Mouse (Mus musculus) MEL-GATA-1-ER (cell line): ENCODE measurements at regions not wholly inside any gene's neighbourhood (a gene's known extent, or its start where the extent isn't known, plus 50 kb on each side); places are given as distances from the start of the nearest gene placed in this dataset.
"Not testable (repeated sequence)": the region's sequence is repeated elsewhere in the genome, so short reads cannot be mapped to it uniquely, and the experiment has no call there.

Source experiments
- DNase-seq: peaks from one replicate; pipeline ENCODE4 v3.0.0-alpha.2; 2012; ENCODE audit warnings: low read depth; ENCODE audit errors: extremely low read depth

GRCm38 (mm10) chr17:27287986-27288385 lies 83.7 kb upstream of the Lemd2 start:
- DNase-seq = not testable (repeated sequence)

GRCm38 (mm10) chr17:27281241-27281640 lies 77.0 kb upstream of the Lemd2 start:
- no peak for DNase-seq

- DNase-seq = not testable (repeated sequence)
Measured at GRCm38 (mm10) chr17:27279491-27280288, 75.4 kb upstream of the Lemd2 start.

- not testable (repeated sequence) for DNase-seq
Measured at GRCm38 (mm10) chr17:27277786-27278185, 73.5 kb upstream of the Lemd2 start.

GRCm38 (mm10) chr17:27271756-27272155 lies 67.5 kb upstream of the Lemd2 start:
- DNase-seq = not testable (repeated sequence)

GRCm38 (mm10) chr17:27270776-27271175 lies 66.5 kb upstream of the Lemd2 start:
- not testable (repeated sequence) for DNase-seq

GRCm38 (mm10) chr17:27264607-27265006 lies 60.3 kb upstream of the Lemd2 start:
- not testable (repeated sequence) for DNase-seq

GRCm38 (mm10) chr17:27262607-27263006 lies 58.3 kb upstream of the Lemd2 start:
- DNase-seq = no peak

- DNase-seq = no peak
Measured at GRCm38 (mm10) chr17:27261981-27262380, 57.7 kb upstream of the Lemd2 start.

GRCm38 (mm10) chr17:27261251-27261650 lies 57.0 kb upstream of the Lemd2 start:
- DNase-seq = no peak

- no peak for DNase-seq
Measured at GRCm38 (mm10) chr17:27260116-27260515, 55.8 kb upstream of the Lemd2 start.

GRCm38 (mm10) chr17:27257345-27257744 lies 53.1 kb upstream of the Lemd2 start:
- DNase-seq = no peak

- no peak for DNase-seq
Measured at GRCm38 (mm10) chr17:27255804-27256203, 51.5 kb upstream of the Lemd2 start.
